Mouse (Mus musculus): ENCODE data around the gene Plcd4. TPM values are rescaled to one million over a fixed set of nuclear protein-coding genes. Genes with fewer than 3 reads are reported as not detected.
A peak's percentile ranks its signal among the peaks of the same experiment; 100 is the strongest.
"Not testable (repeated sequence)": the region's sequence is repeated elsewhere in the genome, so short reads cannot be mapped to it uniquely, and the experiment has no call there.

Plcd4 gene
- polyA plus RNA-seq (2015; fragmentation: Nextera tagmentation; extraction: Ambion mirVana), result 0.10 and 0.29 TPM in 2 replicates

- Histone ChIP-seq H3K9ac (ENCODE audit: low read depth, low read length) (no peak within 1 kb of the TSS), H3K4me1 (ENCODE audit: control insufficient read depth, insufficient read depth, low read length) (no peaks in the 10 kb centered on the region), H3K9me3 (ENCODE audit: control insufficient read depth, low read length) (no peaks in the 10 kb centered on the region), H3K27me3 (replicated peaks; ENCODE audit: control insufficient read depth, insufficient read depth, low read length) (0 out of 2 replicates have a peak, but pooled peaks cover 2% of the 10 kb centered on the region), H3K27ac (ENCODE audit: low read length) (no peak within 1 kb of the TSS), H3K4me2 (ENCODE audit: low read depth, low read length) (no peak within 1 kb of the TSS), H3K4me3 (ENCODE audit: low read length) (no peak within 1 kb of the TSS), H3K36me3 (ENCODE audit: control insufficient read depth, insufficient read depth, low read length) (no peaks in the 10 kb centered on the region)
- 6% methylated on average over 6 of the region's 6 CpGs for WGBS
- no peak for ATAC-seq
These were observed at the start of gene Plcd4 for GRCm38 (mm10) chr1:74542451-74542961. Gene Plcd4, plus strand, starts transcription at chr1:74542888.

- Histone ChIP-seq H3K27ac (ENCODE audit: low read length) (no peak overlapping the region), H3K4me3 (ENCODE audit: low read length) (no peak overlapping the region), H3K9ac (ENCODE audit: low read depth, low read length) (no peak overlapping the region), H3K9me3 (ENCODE audit: control insufficient read depth, low read length) (no peaks in the 10 kb centered on the region), H3K36me3 (ENCODE audit: control insufficient read depth, insufficient read depth, low read length) (no peaks in the 10 kb centered on the region), H3K4me1 (ENCODE audit: control insufficient read depth, insufficient read depth, low read length) (no peaks in the 10 kb centered on the region; the same call in 1 of the 2 replicates), H3K4me2 (ENCODE audit: low read depth, low read length) (no peak overlapping the region), H3K27me3 (replicated peaks; ENCODE audit: control insufficient read depth, insufficient read depth, low read length) (no peaks in the 10 kb centered on the region)
- ATAC-seq, result no peak
- WGBS, result 84% methylated on average over 1 of the region's 1 CpGs
These were observed 41.6 kb upstream of the Plcd4 start for GRCm38 (mm10) chr1:74501106-74501505.

- peak; percentile 71 for ATAC-seq
These were observed 37.3 kb upstream of the Plcd4 start for GRCm38 (mm10) chr1:74505393-74505720.

GRCm38 (mm10) chr1:74505721-74506464 lies 36.8 kb upstream of the Plcd4 start, which contains the start of gene Cnot9:
Gene Cnot9, plus strand, starts transcription at chr1:74506058.
- no peaks in the 10 kb centered on the region for H3K27me3 ChIP-seq (replicated peaks; ENCODE audit: control insufficient read depth, insufficient read depth, low read length)
- peak within 1 kb of the TSS; percentile 81 for H3K27ac ChIP-seq (ENCODE audit: low read length)
- H3K9me3 ChIP-seq (ENCODE audit: control insufficient read depth, low read length), result no peaks in the 10 kb centered on the region
- H3K9ac ChIP-seq (ENCODE audit: low read depth, low read length), result peak within 1 kb of the TSS; percentile 89
- under 1% methylated on average over 64 of the region's 64 CpGs for WGBS
- H3K36me3 ChIP-seq (ENCODE audit: control insufficient read depth, insufficient read depth, low read length), result no peaks in the 10 kb centered on the region
- H3K4me1 ChIP-seq (ENCODE audit: control insufficient read depth, insufficient read depth, low read length), result peaks cover 9% of the 10 kb centered on the region
- ATAC-seq, result peak; percentile 99
- H3K4me2 ChIP-seq (ENCODE audit: low read depth, low read length), result peak within 1 kb of the TSS; percentile 89
- H3K4me3 ChIP-seq (ENCODE audit: low read length), result peak within 1 kb of the TSS; percentile 69

More at GRCm38 (mm10) chr1:74505393-74505720, 37.3 kb upstream of the Plcd4 start:
- Histone ChIP-seq H3K9me3 (ENCODE audit: control insufficient read depth, low read length) (no peaks in the 10 kb centered on the region), H3K4me3 (ENCODE audit: low read length) (peak overlapping the region; percentile 69), H3K27ac (ENCODE audit: low read length) (peak overlapping the region; percentile 63), H3K4me1 (ENCODE audit: control insufficient read depth, insufficient read depth, low read length) (peaks cover 9% of the 10 kb centered on the region), H3K27me3 (replicated peaks; ENCODE audit: control insufficient read depth, insufficient read depth, low read length) (no peaks in the 10 kb centered on the region), H3K36me3 (ENCODE audit: control insufficient read depth, insufficient read depth, low read length) (no peaks in the 10 kb centered on the region), H3K4me2 (ENCODE audit: low read depth, low read length) (peak overlapping the region; percentile 81), H3K9ac (ENCODE audit: low read depth, low read length) (peak overlapping the region; percentile 82)
- under 1% methylated on average over 22 of the region's 22 CpGs for WGBS

GRCm38 (mm10) chr1:74506471-74506881 lies 36.2 kb upstream of the Plcd4 start:
- peak overlapping the region; percentile 89 for H3K9ac ChIP-seq (ENCODE audit: low read depth, low read length)
- peaks cover 9% of the 10 kb centered on the region for H3K4me1 ChIP-seq (ENCODE audit: control insufficient read depth, insufficient read depth, low read length)
- H3K36me3 ChIP-seq (ENCODE audit: control insufficient read depth, insufficient read depth, low read length), result no peaks in the 10 kb centered on the region
- no peaks in the 10 kb centered on the region for H3K9me3 ChIP-seq (ENCODE audit: control insufficient read depth, low read length)
- H3K4me3 ChIP-seq (ENCODE audit: low read length), result peak overlapping the region; percentile 69
- peak overlapping the region; percentile 81 for H3K27ac ChIP-seq (ENCODE audit: low read length)
- H3K4me2 ChIP-seq (ENCODE audit: low read depth, low read length), result peak overlapping the region; percentile 89
- ATAC-seq, result peak; percentile 22
- under 1% methylated on average over 33 of the region's 34 CpGs for WGBS
- H3K27me3 ChIP-seq (replicated peaks; ENCODE audit: control insufficient read depth, insufficient read depth, low read length), result no peaks in the 10 kb centered on the region

GRCm38 (mm10) chr1:74507780-74508179 lies 34.9 kb upstream of the Plcd4 start:
- Histone ChIP-seq H3K4me3 (ENCODE audit: low read length) (peak overlapping the region; percentile 69; the same call in 1 of the 2 replicates), H3K27ac (ENCODE audit: low read length) (no peak overlapping the region), H3K9ac (ENCODE audit: low read depth, low read length) (no peak overlapping the region; the same call in 1 of the 2 replicates)

GRCm38 (mm10) chr1:74511306-74511705 lies 31.4 kb upstream of the Plcd4 start:
- no peak for ATAC-seq
- Histone ChIP-seq H3K4me1 (ENCODE audit: control insufficient read depth, insufficient read depth, low read length) (peaks cover 9% of the 10 kb centered on the region), H3K9me3 (ENCODE audit: control insufficient read depth, low read length) (no peaks in the 10 kb centered on the region), H3K27ac (ENCODE audit: low read length) (no peak overlapping the region), H3K9ac (ENCODE audit: low read depth, low read length) (no peak overlapping the region), H3K4me2 (ENCODE audit: low read depth, low read length) (no peak overlapping the region), H3K4me3 (ENCODE audit: low read length) (no peak overlapping the region), H3K27me3 (replicated peaks; ENCODE audit: control insufficient read depth, insufficient read depth, low read length) (no peaks in the 10 kb centered on the region), H3K36me3 (ENCODE audit: control insufficient read depth, insufficient read depth, low read length) (no peaks in the 10 kb centered on the region)
- 79% methylated on average over 5 of the region's 5 CpGs for WGBS

More at GRCm38 (mm10) chr1:74507780-74508179, 34.9 kb upstream of the Plcd4 start:
- Histone ChIP-seq H3K4me2 (ENCODE audit: low read depth, low read length) (peak overlapping the region; percentile 89), H3K36me3 (ENCODE audit: control insufficient read depth, insufficient read depth, low read length) (no peaks in the 10 kb centered on the region), H3K4me1 (ENCODE audit: control insufficient read depth, insufficient read depth, low read length) (peaks cover 9% of the 10 kb centered on the region), H3K27me3 (replicated peaks; ENCODE audit: control insufficient read depth, insufficient read depth, low read length) (no peaks in the 10 kb centered on the region), H3K9me3 (ENCODE audit: control insufficient read depth, low read length) (no peaks in the 10 kb centered on the region)
- ATAC-seq, result no peak
- 84% methylated on average over 2 of the region's 2 CpGs for WGBS

- not testable (repeated sequence) for H3K36me3 ChIP-seq (ENCODE audit: control insufficient read depth, insufficient read depth, low read length); H3K27ac ChIP-seq (ENCODE audit: low read length); H3K4me2 ChIP-seq (ENCODE audit: low read depth, low read length); H3K9me3 ChIP-seq (ENCODE audit: control insufficient read depth, low read length); H3K9ac ChIP-seq (ENCODE audit: low read depth, low read length); H3K27me3 ChIP-seq (replicated peaks; ENCODE audit: control insufficient read depth, insufficient read depth, low read length); H3K4me3 ChIP-seq (ENCODE audit: low read length); H3K4me1 ChIP-seq (ENCODE audit: control insufficient read depth, insufficient read depth, low read length)
- WGBS, result 70% methylated on average over 1 of the region's 1 CpGs
- ATAC-seq, result peak; percentile 61
These were observed 29.7 kb upstream of the Plcd4 start for GRCm38 (mm10) chr1:74512999-74513398.

- no peak overlapping the region for H3K4me2 ChIP-seq (ENCODE audit: low read depth, low read length)
- peaks cover 6% of the 10 kb centered on the region; the same call in 1 of the 2 replicates for H3K36me3 ChIP-seq (ENCODE audit: control insufficient read depth, insufficient read depth, low read length)
- no peak for ATAC-seq
- H3K9ac ChIP-seq (ENCODE audit: low read depth, low read length), result no peak overlapping the region
- H3K27me3 ChIP-seq (replicated peaks; ENCODE audit: control insufficient read depth, insufficient read depth, low read length), result no peaks in the 10 kb centered on the region
- no peak overlapping the region for H3K4me3 ChIP-seq (ENCODE audit: low read length)
- H3K4me1 ChIP-seq (ENCODE audit: control insufficient read depth, insufficient read depth, low read length), result no peaks in the 10 kb centered on the region
- H3K27ac ChIP-seq (ENCODE audit: low read length), result no peak overlapping the region
- H3K9me3 ChIP-seq (ENCODE audit: control insufficient read depth, low read length), result no peaks in the 10 kb centered on the region
These were observed 22.8 kb upstream of the Plcd4 start for GRCm38 (mm10) chr1:74519875-74520274.

Data from intestine, embryonic 16.5 days (tissue).